Mouse (Mus musculus) hindbrain, postnatal 0 days (tissue): ENCODE data around the gene Fgfr2. TPM values are rescaled to one million over a fixed set of nuclear protein-coding genes. Genes with fewer than 3 reads are reported as not detected.

Source experiments
- ATAC-seq: fragments of 200-750 bp; cut with Nextera tagmentation; 2 replicates; pipeline ENCODE4 v1.8.0; 2017; ENCODE audit warnings: mild to moderate bottlenecking, moderate TSS enrichment, moderate library complexity
- DNase-seq: peaks from one replicate; pipeline ENCODE4 v3.0.0-alpha.2; 2015; ENCODE audit warnings: low spot score
- H3K27ac ChIP-seq: fragments of 300-500 bp; sonication (generic); 2 replicates; pipeline ENCODE4 v1.5.1; 2014; ENCODE audit warnings: mild to moderate bottlenecking
- H3K27me3 ChIP-seq: fragments of 300-500 bp; sonication (generic); 2 replicates; pipeline ENCODE4 v1.6.1; 2014; ENCODE audit warnings: low read length, mixed read lengths; ENCODE audit not compliant: insufficient read depth
- H3K36me3 ChIP-seq: fragments of 300-500 bp; sonication (generic); 2 replicates; pipeline ENCODE4 v1.6.1; 2014; ENCODE audit warnings: low read length, mixed read lengths; ENCODE audit not compliant: insufficient read depth
- H3K4me1 ChIP-seq: fragments of 300-500 bp; sonication (generic); 2 replicates; pipeline ENCODE4 v1.6.1; 2014; ENCODE audit warnings: antibody characterized with exemption, low read length, mixed read lengths; ENCODE audit not compliant: insufficient read depth
- H3K4me2 ChIP-seq: fragments of 300-500 bp; sonication (generic); 2 replicates; pipeline ENCODE4 v1.6.1; 2014; ENCODE audit warnings: low read depth, mild to moderate bottlenecking, low read length, moderate library complexity, mixed read lengths
- H3K4me3 ChIP-seq: fragments of 300-500 bp; sonication (generic); 2 replicates; pipeline ENCODE4 v1.5.1; 2014; ENCODE audit warnings: low read length
- H3K9ac ChIP-seq: fragments of 300-500 bp; sonication (generic); replicated peaks from 2 replicates; pipeline ENCODE4 v1.6.1; 2014; ENCODE audit warnings: mild to moderate bottlenecking, low read length, moderate library complexity, mixed read lengths
- H3K9me3 ChIP-seq: fragments of 300-500 bp; sonication (generic); 2 replicates; pipeline ENCODE4 v1.6.1; 2016; ENCODE audit warnings: low read length, mixed read lengths
- CTCF ChIP-seq: IDR thresholded peaks from 2 replicates; pipeline ENCODE4 v1.5.1; 2016; ENCODE audit warnings: antibody characterized with exemption, control low read depth, low read depth
- WGBS: fragments of 180-500 bp; shearing (Covaris S2); extraction: QIAGEN DNeasy Blood & Tissue Kit; methylation state at CpG from one replicate; pipeline ENCODE4 v1.1.7; 2014; 5-methylcytosine and 5-hydroxymethylcytosine counted together
- polyA plus RNA-seq: library from polyadenylated mRNA; unstranded; fragments of >200 nt; fragmentation: Nextera tagmentation; extraction: Ambion mirVana; gene quantifications from 2 replicates; pipeline ENCODE4 v1.2.1, GENCODE M21; 2015
- total RNA-seq: library from RNA; depleted of rRNA; stranded (reverse); fragments of >200 nt; gene quantifications from 2 replicates; pipeline ENCODE4 v1.2.3, GENCODE M21; 2014

The Fgfr2 gene
- total and polyA plus RNA-seq, 2 experiments from 2014 or later: 17.3 to 49.0 TPM

DNA sequence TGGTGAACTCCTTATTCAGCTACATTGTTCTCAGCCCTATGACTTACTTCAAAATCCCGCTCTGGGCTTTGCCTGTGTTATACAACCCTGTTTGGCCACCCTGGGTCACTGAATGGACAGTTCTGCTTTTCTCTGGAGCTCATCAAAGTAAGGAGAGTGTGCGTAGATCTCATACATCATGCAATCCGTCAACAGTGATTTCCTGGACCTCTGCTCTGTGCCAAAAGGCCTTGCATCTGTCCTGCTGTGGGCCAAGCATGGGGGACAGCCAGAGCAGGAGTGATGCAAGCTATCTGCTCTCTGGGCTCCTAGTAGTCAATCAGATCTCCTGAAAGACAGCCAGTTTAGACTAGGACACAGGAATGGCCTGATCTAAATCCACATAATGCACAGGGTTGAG lies 2137.4 kb downstream of the Fgfr2 start:
- no peak for TF ChIP-seq CTCF
- no peak for ATAC-seq

GRCm38 (mm10) chr7:130985193-130985592 lies 2138.0 kb downstream of the Fgfr2 start:
- no peak overlapping the region for H3K27ac ChIP-seq
- H3K4me1 ChIP-seq: no peaks in the 10 kb centered on the region
- H3K27me3 ChIP-seq: no peaks in the 10 kb centered on the region
- H3K4me2 ChIP-seq: no peak overlapping the region
- H3K9ac ChIP-seq: no peak overlapping the region
- 91% methylated on average over 12 of the region's 12 CpGs for WGBS
- DNase-seq (no peak), ATAC-seq (no peak)
- TF ChIP-seq CTCF: no peak
- H3K36me3 ChIP-seq: no peaks in the 10 kb centered on the region
- H3K4me3 ChIP-seq: no peak overlapping the region
- H3K9me3 ChIP-seq: no peaks in the 10 kb centered on the region

More for the DNA sequence above, 2137.4 kb downstream of the Fgfr2 start:
- no peak overlapping the region for H3K4me2 ChIP-seq
- no peaks in the 10 kb centered on the region for H3K4me1 ChIP-seq
- no peak overlapping the region for H3K4me3 ChIP-seq
- H3K27me3 ChIP-seq: no peaks in the 10 kb centered on the region
- no peaks in the 10 kb centered on the region for H3K36me3 ChIP-seq
- no peaks in the 10 kb centered on the region for H3K9me3 ChIP-seq
- DNase-seq: no peak
- no peak overlapping the region for H3K27ac ChIP-seq
- 81% methylated on average over 3 of the region's 3 CpGs for WGBS
- no peak overlapping the region for H3K9ac ChIP-seq

GRCm38 (mm10) chr7:130984294-130984693 lies 2138.9 kb downstream of the Fgfr2 start:
- Histone ChIP-seq H3K4me3 (no peak overlapping the region), H3K27ac (no peak overlapping the region), H3K9me3 (no peaks in the 10 kb centered on the region), H3K36me3 (no peaks in the 10 kb centered on the region), H3K4me2 (no peak overlapping the region), H3K9ac (no peak overlapping the region), H3K4me1 (no peaks in the 10 kb centered on the region), H3K27me3 (no peaks in the 10 kb centered on the region)
- DNase-seq (no peak), ATAC-seq (no peak)
- WGBS: 77% methylated on average over 7 of the region's 7 CpGs
- no peak for TF ChIP-seq CTCF

DNA sequence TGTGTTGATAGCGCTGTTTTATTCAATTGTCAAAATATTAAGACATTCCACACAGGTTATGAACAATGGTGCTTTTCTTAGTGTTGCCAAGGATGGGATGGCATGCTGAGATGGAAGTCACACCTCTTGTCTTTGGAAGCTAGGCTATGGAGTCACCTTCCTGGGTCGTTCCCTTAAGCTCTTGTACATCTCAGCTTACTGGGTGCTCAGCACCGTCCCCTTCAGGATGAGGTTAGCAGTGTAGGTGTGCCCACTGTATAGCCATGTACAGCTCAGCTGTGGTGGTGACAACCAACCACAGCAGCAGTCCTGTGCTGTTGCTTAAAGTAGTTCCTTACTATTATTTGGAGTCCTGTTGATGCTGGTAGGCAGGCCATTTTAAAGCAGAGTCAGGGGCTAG lies 2140.3 kb downstream of the Fgfr2 start:
- Histone ChIP-seq H3K4me1 (0 out of 2 replicates have a peak, but pooled peaks cover 3% of the 10 kb centered on the region), H3K4me2 (no peak overlapping the region), H3K27me3 (no peaks in the 10 kb centered on the region), H3K9me3 (no peaks in the 10 kb centered on the region), H3K27ac (no peak overlapping the region), H3K9ac (no peak overlapping the region), H3K4me3 (no peak overlapping the region), H3K36me3 (no peaks in the 10 kb centered on the region)
- 70% methylated on average over 3 of the region's 3 CpGs for WGBS
- DNase-seq (no peak), ATAC-seq (no peak)
- no peak for TF ChIP-seq CTCF

DNA sequence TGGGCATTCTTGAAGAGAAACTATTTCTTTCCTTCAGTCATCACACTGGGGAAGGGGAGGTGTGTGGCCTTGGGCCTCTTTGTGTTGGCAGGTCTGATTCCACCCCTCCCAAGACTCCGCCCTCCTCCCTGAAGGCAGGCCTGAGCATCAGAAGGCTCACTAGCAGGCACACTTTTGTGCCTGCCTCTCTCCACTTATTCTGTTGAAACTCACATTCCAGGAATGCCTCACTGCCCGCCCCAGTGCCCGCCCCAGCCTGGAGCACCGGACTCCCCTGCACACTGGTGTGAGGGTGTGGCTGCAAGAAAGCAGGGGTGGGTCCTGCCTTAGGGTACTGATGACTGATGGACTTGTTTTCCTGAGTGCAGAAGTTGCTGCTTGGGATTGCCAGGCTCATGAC lies 2140.8 kb downstream of the Fgfr2 start:
- 53% methylated on average over 4 of the region's 4 CpGs for WGBS
- H3K27me3 ChIP-seq: no peaks in the 10 kb centered on the region
- H3K4me2 ChIP-seq: no peak overlapping the region
- no peak for DNase-seq
- no peak overlapping the region for H3K9ac ChIP-seq
- no peak overlapping the region for H3K4me3 ChIP-seq
- TF ChIP-seq CTCF: no peak
- peaks cover 7% of the 10 kb centered on the region; the same call in 1 of the 2 replicates for H3K4me1 ChIP-seq
- no peaks in the 10 kb centered on the region for H3K36me3 ChIP-seq
- no peak overlapping the region for H3K27ac ChIP-seq
- H3K9me3 ChIP-seq: no peaks in the 10 kb centered on the region
- ATAC-seq: no peak

GRCm38 (mm10) chr7:130980130-130980529 lies 2143.0 kb downstream of the Fgfr2 start:
- no peak overlapping the region for H3K27ac ChIP-seq
- ATAC-seq (no peak), DNase-seq (no peak)
- H3K4me2 ChIP-seq: no peak overlapping the region
- no peak for TF ChIP-seq CTCF
- no peaks in the 10 kb centered on the region for H3K36me3 ChIP-seq
- no peak overlapping the region for H3K9ac ChIP-seq
- no peaks in the 10 kb centered on the region for H3K27me3 ChIP-seq
- no peaks in the 10 kb centered on the region for H3K9me3 ChIP-seq
- peaks cover 12% of the 10 kb centered on the region for H3K4me1 ChIP-seq
- no peak overlapping the region for H3K4me3 ChIP-seq
- 89% methylated on average over 5 of the region's 5 CpGs for WGBS

GRCm38 (mm10) chr7:130978545-130978944 lies 2144.6 kb downstream of the Fgfr2 start:
- Histone ChIP-seq H3K9ac (no peak overlapping the region), H3K27ac (no peak overlapping the region), H3K4me3 (no peak overlapping the region), H3K4me1 (peaks cover 12% of the 10 kb centered on the region), H3K27me3 (no peaks in the 10 kb centered on the region), H3K9me3 (no peaks in the 10 kb centered on the region), H3K36me3 (no peaks in the 10 kb centered on the region), H3K4me2 (no peak overlapping the region)
- no peak for DNase-seq
- TF ChIP-seq CTCF: no peak
- 84% methylated on average over 1 of the region's 1 CpGs for WGBS
- ATAC-seq: no peak
